Mouse (Mus musculus) sigmoid colon, adult 10 weeks (tissue): Measurements from ENCODE around the gene Ccdc189. TPM values are rescaled to one million over a fixed set of nuclear protein-coding genes. Genes with fewer than 3 reads are reported as not detected.

Source experiments
- polyA plus RNA-seq: library from polyadenylated mRNA; stranded (reverse); fragments of 350-450 nt; fragmentation: Illumina TruSeq; extraction: RNeasy Lipid Tissue Mini Kit (QIAGEN cat#74804); gene quantifications from one replicate; pipeline ENCODE4 v1.2.3, GENCODE M21; 2014; ENCODE audit warnings: low read depth, low replicate concordance

The Ccdc189 gene
- polyA plus RNA-seq: not detected

GRCm38 (mm10) chr7:127588011-127588871, at the start of gene Ccdc189, which contains the start of gene Rnf40:
TSS of gene Ccdc189 (minus strand) at chr7:127588595.
TSS of gene Rnf40 (plus strand) at chr7:127588767.

DNA sequence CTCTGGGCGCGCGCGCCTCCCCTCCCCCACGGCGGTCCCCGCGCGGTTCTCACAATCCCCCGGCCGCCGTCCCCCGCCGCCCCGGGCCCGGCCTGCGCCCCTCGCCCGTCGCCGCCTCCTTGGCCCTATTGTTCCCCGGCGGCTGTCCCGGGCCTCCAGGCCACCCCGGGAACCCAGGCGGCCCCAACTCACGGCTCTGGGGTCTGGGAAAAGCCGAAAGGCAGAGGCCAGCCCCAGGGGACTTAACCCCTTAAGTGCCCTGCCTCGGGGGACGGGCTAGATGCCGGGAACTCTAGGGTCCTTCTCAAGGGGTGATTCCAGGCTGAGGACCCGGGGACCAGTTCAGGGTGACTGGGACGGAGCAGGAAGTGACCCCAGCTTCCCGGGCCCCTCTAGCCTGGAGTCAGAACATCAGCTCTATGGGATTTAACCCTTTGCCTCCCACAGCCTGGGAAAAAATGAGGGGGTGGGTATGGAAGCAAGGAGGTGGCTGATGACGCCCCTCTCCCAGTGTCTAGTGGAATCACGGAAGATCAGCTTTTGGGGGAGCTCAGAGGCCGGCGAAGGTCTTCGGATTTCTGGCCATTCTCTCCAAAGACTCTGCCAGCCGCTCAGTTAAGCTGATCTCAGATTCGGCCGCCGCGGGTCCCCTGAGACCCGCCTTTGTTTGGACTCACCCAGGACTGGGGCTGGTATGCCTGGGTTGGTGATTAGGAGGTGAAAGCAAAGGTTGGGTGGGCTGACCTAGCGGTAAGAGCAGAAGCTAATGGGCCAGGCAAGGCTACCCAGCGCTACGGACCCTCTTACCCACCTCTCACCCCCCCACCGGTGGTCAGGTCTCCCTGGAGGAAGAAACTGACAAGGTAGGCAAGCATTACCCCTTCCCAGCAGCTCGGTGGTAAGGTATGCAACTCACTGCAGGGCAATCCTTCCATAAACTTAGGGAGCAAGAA, 26.8 kb upstream of the Ccdc189 start, which contains the start of gene Zfp629:
Gene Zfp629, minus strand, starts transcription at position 907 of the 953 bp plus-strand sequence.

DNA sequence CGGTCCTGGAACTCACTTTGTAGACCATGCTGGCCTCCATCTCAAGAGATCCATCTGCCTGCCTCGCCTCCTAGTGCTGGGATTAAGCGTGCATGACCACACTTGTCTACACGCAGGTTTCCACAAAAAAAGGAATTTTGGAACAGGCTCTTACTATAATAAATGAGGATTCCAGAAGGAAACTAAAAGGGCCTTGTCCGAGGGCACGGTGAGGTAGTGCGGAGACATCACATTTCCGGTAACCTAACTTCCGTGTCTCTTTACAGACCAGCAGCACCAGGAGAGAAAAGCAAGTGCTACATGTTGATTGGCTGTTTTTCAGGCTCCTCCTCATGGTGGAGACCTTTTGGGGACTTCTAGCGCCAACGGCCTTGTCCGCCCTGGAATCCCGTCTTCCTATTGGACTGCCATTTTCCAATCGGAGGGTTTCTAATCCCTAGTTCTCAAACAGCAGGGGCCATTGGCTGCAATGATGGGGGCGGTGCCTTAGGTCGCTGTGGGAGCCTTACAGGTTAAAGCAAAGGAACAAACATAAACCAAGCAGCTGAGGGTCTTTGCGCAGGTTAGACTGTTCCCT, 15.4 kb downstream of the Ccdc189 start, which contains the start of gene Phkg2:
Gene Phkg2, plus strand, starts transcription at position 446 of the 577 bp plus-strand sequence.

DNA sequence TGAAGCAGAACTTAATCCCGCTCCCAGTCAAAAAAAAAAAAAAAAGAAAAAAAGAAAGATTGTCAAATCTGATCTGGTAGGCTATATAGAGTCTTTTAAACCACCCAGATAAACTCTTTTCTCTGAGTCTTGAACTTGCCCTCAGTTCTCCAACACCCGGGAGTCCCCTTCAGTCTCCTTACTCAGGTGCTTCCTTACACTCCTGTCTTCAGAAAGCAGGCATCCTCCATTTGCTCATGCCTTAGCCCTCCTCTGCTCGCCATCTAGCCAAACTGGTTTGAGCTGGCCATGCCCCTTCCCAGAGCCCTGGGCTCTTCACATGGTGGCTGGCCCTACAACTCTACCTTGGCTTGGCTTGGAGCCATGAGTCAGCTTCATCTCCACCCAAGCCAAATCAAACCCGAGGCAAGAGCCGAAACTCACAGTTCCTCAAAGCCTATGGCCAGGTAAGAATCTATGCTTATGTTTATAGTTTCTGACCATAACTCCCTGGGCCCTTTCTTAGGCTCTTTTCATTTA, 27.0 kb downstream of the Ccdc189 start, which contains the start of gene Tmem265:
Gene Tmem265, plus strand, starts transcription at position 51 of the 519 bp plus-strand sequence.

Other genes starting within 250 kb of the Ccdc189 start
- gene Zfp768, start 243.0 kb downstream of the Ccdc189 start, polyA plus RNA-seq: 3.9 TPM
- gene Zfp747, start 212.5 kb downstream of the Ccdc189 start, polyA plus RNA-seq: 2.7 TPM
- 2.4 TPM for gene 9130019O22Rik, start 201.4 kb downstream of the Ccdc189 start, polyA plus RNA-seq
- 0.88 TPM for gene E430018J23Rik, start 195.0 kb downstream of the Ccdc189 start, polyA plus RNA-seq
- 4.9 TPM for gene Zfp764, start 181.8 kb downstream of the Ccdc189 start, polyA plus RNA-seq
- 3.4 TPM for gene Zfp688, start 166.5 kb downstream of the Ccdc189 start, polyA plus RNA-seq
- gene Zfp689, start 139.4 kb downstream of the Ccdc189 start, polyA plus RNA-seq: 0.95 TPM
- 23.2 TPM for gene Prr14, start 129.0 kb downstream of the Ccdc189 start, polyA plus RNA-seq
- gene Fbrs, start 109.4 kb downstream of the Ccdc189 start, polyA plus RNA-seq: 9.1 TPM
- gene Srcap, start 76.6 kb downstream of the Ccdc189 start, polyA plus RNA-seq: 11.2 TPM
- gene Gm42715, start 69.0 kb downstream of the Ccdc189 start, polyA plus RNA-seq: 8.8 TPM
- not detected for gene Tmem265, start 27.2 kb downstream of the Ccdc189 start, polyA plus RNA-seq
- gene Phkg2, start 15.3 kb downstream of the Ccdc189 start, polyA plus RNA-seq: 32.4 TPM
- gene Rnf40, start 172 bp upstream of the Ccdc189 start, polyA plus RNA-seq: 2.1 TPM
- 6.8 TPM for gene Zfp629, start 27.2 kb upstream of the Ccdc189 start, polyA plus RNA-seq
- 1.0 TPM for gene Bcl7c, start 120.3 kb upstream of the Ccdc189 start, polyA plus RNA-seq
- gene Ctf1, start 124.1 kb upstream of the Ccdc189 start, polyA plus RNA-seq: 2.8 TPM
- not detected for gene Ctf2, start 143.6 kb upstream of the Ccdc189 start, polyA plus RNA-seq
- 1.2 TPM for gene Fbxl19, start 155.9 kb upstream of the Ccdc189 start, polyA plus RNA-seq
- 3.5 TPM for gene Orai3, start 181.2 kb upstream of the Ccdc189 start, polyA plus RNA-seq
- 7.0 TPM for gene Setd1a, start 188.1 kb upstream of the Ccdc189 start, polyA plus RNA-seq
- not detected for gene Gm49388, start 197.0 kb upstream of the Ccdc189 start, polyA plus RNA-seq
- 16.0 TPM for gene Hsd3b7, start 212.0 kb upstream of the Ccdc189 start, polyA plus RNA-seq
- 17.9 TPM for gene Stx4a, start 235.7 kb upstream of the Ccdc189 start, polyA plus RNA-seq
- gene Stx1b, start 236.0 kb upstream of the Ccdc189 start, polyA plus RNA-seq: 0.60 TPM